Mouse (Mus musculus) liver, embryonic 12.5 days (tissue): Measurements from ENCODE around the gene Fcrl1. TPM values are rescaled to one million over a fixed set of nuclear protein-coding genes. Genes with fewer than 3 reads are reported as not detected.
"Not testable (repeated sequence)": the region's sequence is repeated elsewhere in the genome, so short reads cannot be mapped to it uniquely, and the experiment has no call there.

Experiments
- ATAC-seq: fragments of 200-750 bp; cut with Nextera tagmentation; 2 replicates; pipeline ENCODE4 v1.8.0; 2017; ENCODE audit warnings: moderate number of reproducible peaks, mild to moderate bottlenecking, moderate library complexity
- H3K27ac ChIP-seq: fragments of 300-500 bp; sonication (generic); 2 replicates; pipeline ENCODE4 v1.5.1; 2016; ENCODE audit warnings: mild to moderate bottlenecking
- H3K27me3 ChIP-seq: fragments of 300-500 bp; sonication (generic); replicated peaks from 2 replicates; pipeline ENCODE4 v1.6.1; 2016; ENCODE audit warnings: mild to moderate bottlenecking, moderate library complexity
- H3K36me3 ChIP-seq: fragments of 300-500 bp; sonication (generic); 2 replicates; pipeline ENCODE4 v1.6.1; 2016; ENCODE audit warnings: mild to moderate bottlenecking, moderate library complexity
- H3K4me1 ChIP-seq: fragments of 300-500 bp; sonication (generic); 2 replicates; pipeline ENCODE4 v1.6.1; 2016
- H3K4me2 ChIP-seq: fragments of 300-500 bp; sonication (generic); 2 replicates; pipeline ENCODE4 v1.6.1; 2016; ENCODE audit warnings: mild to moderate bottlenecking, moderate library complexity
- H3K4me3 ChIP-seq: fragments of 300-500 bp; sonication (generic); 2 replicates; pipeline ENCODE4 v1.5.1; 2016; ENCODE audit warnings: mild to moderate bottlenecking, moderate library complexity
- H3K9ac ChIP-seq: fragments of 300-500 bp; sonication (generic); 2 replicates; pipeline ENCODE4 v1.6.1; 2016; ENCODE audit warnings: mild to moderate bottlenecking, moderate library complexity
- H3K9me3 ChIP-seq: fragments of 300-500 bp; sonication (generic); replicated peaks from 2 replicates; pipeline ENCODE4 v1.6.1; 2016; ENCODE audit warnings: mild to moderate bottlenecking, moderate library complexity
- WGBS: fragments of 180-500 bp; shearing (Covaris S2); methylation state at CpG from one replicate; pipeline ENCODE4 v1.1.7; 2016; ENCODE audit not compliant: insufficient replicate concordance; 5-methylcytosine and 5-hydroxymethylcytosine counted together
- polyA plus RNA-seq: library from polyadenylated mRNA; unstranded; fragments of >200 nt; fragmentation: Nextera tagmentation; extraction: Ambion mirVana; gene quantifications from 2 replicates; pipeline ENCODE4 v1.2.1, GENCODE M21; 2016

Fcrl1 gene
- 0.75 and 0.79 TPM in 2 replicates for polyA plus RNA-seq

- H3K9ac ChIP-seq = no peak within 1 kb of the TSS
- no peak within 1 kb of the TSS for H3K4me2 ChIP-seq
- no peaks in the 10 kb centered on the region for H3K36me3 ChIP-seq
- ATAC-seq = no peak
- H3K27me3 ChIP-seq = no peaks in the 10 kb centered on the region
- no peaks in the 10 kb centered on the region for H3K9me3 ChIP-seq
- no peaks in the 10 kb centered on the region for H3K4me1 ChIP-seq
- no peak within 1 kb of the TSS for H3K27ac ChIP-seq
- no peak within 1 kb of the TSS for H3K4me3 ChIP-seq
- 44% methylated on average over 18 of the region's 18 CpGs for WGBS
Observed at GRCm38 (mm10) chr3:87376195-87377165, at the start of gene Fcrl1. Gene Fcrl1, plus strand, starts transcription at chr3:87376387.

- 63% methylated on average over 5 of the region's 5 CpGs for WGBS
- Histone ChIP-seq H3K4me2 (no peak overlapping the region), H3K9ac (no peak overlapping the region), H3K36me3 (no peaks in the 10 kb centered on the region), H3K4me3 (no peak overlapping the region), H3K27me3 (no peaks in the 10 kb centered on the region), H3K9me3 (no peaks in the 10 kb centered on the region), H3K27ac (no peak overlapping the region), H3K4me1 (no peaks in the 10 kb centered on the region)
- no peak for ATAC-seq
Observed at GRCm38 (mm10) chr3:87337899-87338298, 38.3 kb upstream of the Fcrl1 start.

DNA sequence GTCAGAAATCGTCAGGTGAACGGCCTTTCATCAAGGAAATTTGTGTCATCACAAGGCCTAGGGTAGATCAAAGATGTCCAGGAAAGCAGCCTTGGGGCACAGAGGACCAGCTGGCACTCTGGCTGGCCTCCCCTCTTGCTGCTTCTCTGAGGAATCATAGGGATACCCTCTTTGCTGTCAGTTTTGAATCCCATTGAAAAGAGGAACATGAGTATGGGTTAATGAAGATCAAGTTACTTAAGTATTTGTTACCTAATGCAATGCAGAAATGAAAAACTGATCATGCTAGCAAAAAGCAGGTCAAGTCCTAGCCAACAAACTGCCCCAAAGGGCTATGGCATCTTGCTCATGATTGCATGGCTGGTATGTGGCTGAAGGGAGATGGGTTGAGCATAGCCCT, 25.2 kb upstream of the Fcrl1 start:
- not testable (repeated sequence) for ATAC-seq, H3K27me3 ChIP-seq, H3K36me3 ChIP-seq, H3K9ac ChIP-seq, H3K27ac ChIP-seq, H3K4me2 ChIP-seq, H3K9me3 ChIP-seq, H3K4me3 ChIP-seq, H3K4me1 ChIP-seq
- 82% methylated on average over 2 of the region's 2 CpGs for WGBS

DNA sequence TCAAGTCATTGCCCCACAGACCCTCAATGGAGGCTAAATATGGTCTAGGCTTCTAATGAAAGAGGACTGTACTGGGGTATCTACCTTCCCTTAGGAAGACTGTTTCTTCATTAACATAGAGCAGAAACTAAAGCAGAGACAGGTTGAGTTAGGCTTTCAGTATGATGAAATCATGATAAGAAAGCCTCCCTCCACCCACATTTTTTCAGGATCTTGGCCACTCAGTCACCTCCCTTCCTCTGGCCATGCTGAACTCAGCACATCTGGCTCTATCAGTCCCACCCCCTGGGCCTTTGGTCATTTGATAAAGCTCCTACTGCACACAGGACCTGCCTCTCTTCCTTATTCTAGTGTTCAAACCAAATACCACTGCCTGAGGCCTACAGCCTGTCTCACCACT, 18.6 kb upstream of the Fcrl1 start, which contains the start of gene Cd5l:
Gene Cd5l (plus strand): TSS at position 301 of the 400 bp plus-strand sequence.
- Histone ChIP-seq H3K36me3 (no peaks in the 10 kb centered on the region), H3K9me3 (no peaks in the 10 kb centered on the region), H3K27me3 (no peaks in the 10 kb centered on the region), H3K4me1 (no peaks in the 10 kb centered on the region), H3K9ac (no peak within 1 kb of the TSS), H3K27ac (no peak within 1 kb of the TSS), H3K4me2 (no peak within 1 kb of the TSS), H3K4me3 (no peak within 1 kb of the TSS)
- ATAC-seq = no peak

- H3K9me3 ChIP-seq = no peaks in the 10 kb centered on the region
- no peak overlapping the region for H3K9ac ChIP-seq
- H3K27me3 ChIP-seq = no peaks in the 10 kb centered on the region
- H3K4me3 ChIP-seq = no peak overlapping the region
- no peak overlapping the region for H3K27ac ChIP-seq
- no peak overlapping the region for H3K4me2 ChIP-seq
- no peaks in the 10 kb centered on the region for H3K4me1 ChIP-seq
- ATAC-seq = no peak
- H3K36me3 ChIP-seq = no peaks in the 10 kb centered on the region
Observed at GRCm38 (mm10) chr3:87359215-87359614, 17.0 kb upstream of the Fcrl1 start.

- H3K4me1 ChIP-seq = no peaks in the 10 kb centered on the region
- H3K36me3 ChIP-seq = no peaks in the 10 kb centered on the region
- H3K4me2 ChIP-seq = no peak overlapping the region
- no peaks in the 10 kb centered on the region for H3K27me3 ChIP-seq
- no peak overlapping the region for H3K27ac ChIP-seq
- H3K9ac ChIP-seq = no peak overlapping the region
- H3K9me3 ChIP-seq = no peaks in the 10 kb centered on the region
- 61% methylated on average over 6 of the region's 6 CpGs for WGBS
- H3K4me3 ChIP-seq = no peak overlapping the region
- no peak for ATAC-seq
Observed at GRCm38 (mm10) chr3:87360466-87360865, 15.7 kb upstream of the Fcrl1 start.

GRCm38 (mm10) chr3:87365691-87366090, 10.5 kb upstream of the Fcrl1 start:
- Histone ChIP-seq H3K9ac (no peak overlapping the region), H3K9me3 (no peaks in the 10 kb centered on the region), H3K27ac (no peak overlapping the region), H3K4me1 (no peaks in the 10 kb centered on the region), H3K4me3 (no peak overlapping the region), H3K27me3 (no peaks in the 10 kb centered on the region), H3K4me2 (no peak overlapping the region), H3K36me3 (no peaks in the 10 kb centered on the region)
- WGBS = 80% methylated on average over 14 of the region's 14 CpGs
- ATAC-seq = no peak

- H3K4me1 ChIP-seq = no peaks in the 10 kb centered on the region
- H3K4me2 ChIP-seq = no peak overlapping the region
- H3K36me3 ChIP-seq = no peaks in the 10 kb centered on the region
- H3K27ac ChIP-seq = no peak overlapping the region
- H3K9ac ChIP-seq = no peak overlapping the region
- no peak for ATAC-seq
- H3K27me3 ChIP-seq = no peaks in the 10 kb centered on the region
- no peak overlapping the region for H3K4me3 ChIP-seq
- no peaks in the 10 kb centered on the region for H3K9me3 ChIP-seq
- WGBS = 72% methylated on average over 10 of the region's 10 CpGs
Observed at GRCm38 (mm10) chr3:87367511-87367910, 8.7 kb upstream of the Fcrl1 start.

GRCm38 (mm10) chr3:87369181-87369580, 7.0 kb upstream of the Fcrl1 start:
- Histone ChIP-seq H3K4me3 (no peak overlapping the region), H3K36me3 (no peaks in the 10 kb centered on the region), H3K4me2 (no peak overlapping the region), H3K4me1 (no peaks in the 10 kb centered on the region), H3K27ac (no peak overlapping the region), H3K9ac (no peak overlapping the region), H3K9me3 (no peaks in the 10 kb centered on the region), H3K27me3 (no peaks in the 10 kb centered on the region)
- 31% methylated on average over 5 of the region's 5 CpGs for WGBS
- no peak for ATAC-seq

GRCm38 (mm10) chr3:87377228-87377627, 1.0 kb downstream of the Fcrl1 start:
- ATAC-seq = no peak
- Histone ChIP-seq H3K36me3 (no peaks in the 10 kb centered on the region), H3K27ac (no peak overlapping the region), H3K4me2 (no peak overlapping the region), H3K4me3 (no peak overlapping the region), H3K9me3 (no peaks in the 10 kb centered on the region), H3K9ac (no peak overlapping the region), H3K4me1 (no peaks in the 10 kb centered on the region), H3K27me3 (no peaks in the 10 kb centered on the region)
- WGBS = 55% methylated on average over 3 of the region's 3 CpGs

- no peaks in the 10 kb centered on the region for H3K27me3 ChIP-seq
- no peaks in the 10 kb centered on the region for H3K9me3 ChIP-seq
- ATAC-seq = no peak
- WGBS = 33% methylated on average over 6 of the region's 6 CpGs
- H3K4me1 ChIP-seq = no peaks in the 10 kb centered on the region
- H3K4me3 ChIP-seq = no peak overlapping the region
- no peak overlapping the region for H3K27ac ChIP-seq
- H3K36me3 ChIP-seq = no peaks in the 10 kb centered on the region
- no peak overlapping the region for H3K4me2 ChIP-seq
- no peak overlapping the region for H3K9ac ChIP-seq
Observed at GRCm38 (mm10) chr3:87377719-87378118, 1.5 kb downstream of the Fcrl1 start.

DNA sequence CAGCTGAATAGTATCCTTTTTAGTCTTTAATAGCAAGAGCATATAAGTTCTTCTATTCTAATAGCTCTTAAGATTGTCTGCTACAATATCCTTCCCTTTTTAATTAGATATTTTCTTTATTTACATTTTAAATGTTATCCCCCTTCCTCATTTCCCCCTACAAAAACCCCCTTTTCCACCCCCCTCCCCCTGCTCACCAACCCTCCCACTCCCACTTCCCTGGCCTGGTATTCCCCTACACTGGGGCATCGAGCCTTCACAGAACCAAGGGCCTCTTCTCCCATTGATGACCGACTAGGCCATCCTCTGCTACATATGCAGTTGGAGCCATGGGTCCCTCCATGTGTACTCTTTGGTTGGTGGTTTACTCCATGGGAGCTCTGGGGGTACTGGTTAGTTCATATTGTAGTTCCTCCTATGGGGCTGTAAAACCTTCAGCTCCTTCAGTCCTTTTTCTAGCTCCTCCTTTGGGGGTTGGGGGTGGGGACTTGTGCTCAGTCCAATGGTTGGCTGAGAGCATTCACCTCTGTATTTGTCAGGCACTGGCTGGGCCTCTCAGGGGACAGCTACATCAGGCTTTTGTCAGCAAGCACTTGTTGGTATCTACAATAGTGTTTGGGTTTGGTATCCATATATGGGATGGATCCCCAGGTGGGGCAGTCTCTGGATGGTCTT, 3.6 kb downstream of the Fcrl1 start:
- H3K4me2 ChIP-seq, H3K9ac ChIP-seq, H3K27ac ChIP-seq, ATAC-seq, H3K36me3 ChIP-seq, H3K9me3 ChIP-seq, H3K27me3 ChIP-seq, H3K4me1 ChIP-seq, H3K4me3 ChIP-seq: not testable (repeated sequence)
- WGBS = 60% methylated on average over 2 of the region's 2 CpGs
